Mouse (Mus musculus): ENCODE measurements around the gene Canx. TPM values are rescaled to one million over a fixed set of nuclear protein-coding genes. Genes with fewer than 3 reads are reported as not detected.

The Canx gene
- polyA plus RNA-seq, 1 experiment from 2014 or later, result 181 TPM

GRCm38 (mm10) chr11:50256615-50257014 is 68.9 kb downstream of the Canx start:
- DNase-seq (ENCODE audit: low spot score), result no peak
- Histone ChIP-seq H3K4me2 (replicated peaks; ENCODE audit: low read depth) (no peak overlapping the region), H3K27me3 (ENCODE audit: control insufficient read depth, insufficient read depth, low read length) (no peaks in the 10 kb centered on the region), H3K9me3 (ENCODE audit: control insufficient read depth, low read length) (no peaks in the 10 kb centered on the region), H3K4me3 (ENCODE audit: low read depth, low read length) (no peak overlapping the region), H3K36me3 (ENCODE audit: control insufficient read depth, insufficient read depth, low read length) (peaks cover 20% of the 10 kb centered on the region), H3K27ac (replicated peaks) (no peak overlapping the region), H3K9ac (ENCODE audit: low read length) (no peak overlapping the region), H3K4me1 (replicated peaks; ENCODE audit: control insufficient read depth, insufficient read depth) (no peaks in the 10 kb centered on the region)
- 76% methylated on average over 7 of the region's 7 CpGs for WGBS
- no peak for TF ChIP-seq EP300 (optimal IDR thresholded peaks at IDR 0.05)
- no peak for ATAC-seq (ENCODE audit: low FRiP score, low TSS enrichment)

- Histone ChIP-seq H3K27me3 (ENCODE audit: control insufficient read depth, insufficient read depth, low read length) (no peaks in the 10 kb centered on the region), H3K27ac (replicated peaks) (no peak overlapping the region), H3K4me2 (replicated peaks; ENCODE audit: low read depth) (no peak overlapping the region), H3K36me3 (ENCODE audit: control insufficient read depth, insufficient read depth, low read length) (peaks cover 10% of the 10 kb centered on the region; the same call in 1 of the 2 replicates), H3K4me3 (ENCODE audit: low read depth, low read length) (no peak overlapping the region), H3K9ac (ENCODE audit: low read length) (no peak overlapping the region), H3K9me3 (ENCODE audit: control insufficient read depth, low read length) (no peaks in the 10 kb centered on the region), H3K4me1 (replicated peaks; ENCODE audit: control insufficient read depth, insufficient read depth) (no peaks in the 10 kb centered on the region)
- WGBS, result 71% methylated on average over 12 of the region's 12 CpGs
- no peak for DNase-seq (ENCODE audit: low spot score)
- TF ChIP-seq CTCF (IDR thresholded peaks at IDR 0.05; ENCODE audit: low read depth) (no peak), EP300 (optimal IDR thresholded peaks at IDR 0.05) (no peak)
- no peak for ATAC-seq (ENCODE audit: low FRiP score, low TSS enrichment)
Measured at GRCm38 (mm10) chr11:50254010-50254580, 71.4 kb downstream of the Canx start.

GRCm38 (mm10) chr11:50253393-50253792 is 72.1 kb downstream of the Canx start:
- Histone ChIP-seq H3K4me3 (ENCODE audit: low read depth, low read length) (no peak overlapping the region), H3K36me3 (ENCODE audit: control insufficient read depth, insufficient read depth, low read length) (peaks cover 8% of the 10 kb centered on the region; the same call in 1 of the 2 replicates), H3K27me3 (ENCODE audit: control insufficient read depth, insufficient read depth, low read length) (no peaks in the 10 kb centered on the region), H3K9me3 (ENCODE audit: control insufficient read depth, low read length) (no peaks in the 10 kb centered on the region), H3K9ac (ENCODE audit: low read length) (no peak overlapping the region), H3K4me1 (replicated peaks; ENCODE audit: control insufficient read depth, insufficient read depth) (no peaks in the 10 kb centered on the region), H3K4me2 (replicated peaks; ENCODE audit: low read depth) (no peak overlapping the region), H3K27ac (replicated peaks) (no peak overlapping the region)
- WGBS, result 50% methylated on average over 1 of the region's 1 CpGs
- ATAC-seq (ENCODE audit: low FRiP score, low TSS enrichment), result 0 out of 2 replicates have a peak, but pooled peaks have one; percentile 15
- DNase-seq (ENCODE audit: low spot score), result no peak
- TF ChIP-seq CTCF (IDR thresholded peaks at IDR 0.05; ENCODE audit: low read depth) (no peak), EP300 (optimal IDR thresholded peaks at IDR 0.05) (no peak)

GRCm38 (mm10) chr11:50252684-50253265 is 72.7 kb downstream of the Canx start:
- H3K4me3 ChIP-seq (ENCODE audit: low read depth, low read length), result no peak overlapping the region
- no peak for TF ChIP-seq CTCF (IDR thresholded peaks at IDR 0.05; ENCODE audit: low read depth)
- TF ChIP-seq EP300 (optimal IDR thresholded peaks at IDR 0.05), result no peak
- DNase-seq (ENCODE audit: low spot score) (no peak), ATAC-seq (ENCODE audit: low FRiP score, low TSS enrichment) (no peak)
- H3K27me3 ChIP-seq (ENCODE audit: control insufficient read depth, insufficient read depth, low read length), result no peaks in the 10 kb centered on the region
- H3K4me1 ChIP-seq (replicated peaks; ENCODE audit: control insufficient read depth, insufficient read depth), result no peaks in the 10 kb centered on the region
- H3K9me3 ChIP-seq (ENCODE audit: control insufficient read depth, low read length), result no peaks in the 10 kb centered on the region
- H3K4me2 ChIP-seq (replicated peaks; ENCODE audit: low read depth), result no peak overlapping the region
- no peak overlapping the region for H3K27ac ChIP-seq (replicated peaks)
- 54% methylated on average over 11 of the region's 11 CpGs for WGBS
- H3K9ac ChIP-seq (ENCODE audit: low read length), result no peak overlapping the region
- peaks cover 1% of the 10 kb centered on the region; the same call in 1 of the 2 replicates for H3K36me3 ChIP-seq (ENCODE audit: control insufficient read depth, insufficient read depth, low read length)

GRCm38 (mm10) chr11:50252166-50252565 is 73.3 kb downstream of the Canx start:
- ATAC-seq (ENCODE audit: low FRiP score, low TSS enrichment) (no peak), DNase-seq (ENCODE audit: low spot score) (no peak)
- Histone ChIP-seq H3K27ac (replicated peaks) (no peak overlapping the region), H3K9me3 (ENCODE audit: control insufficient read depth, low read length) (no peaks in the 10 kb centered on the region), H3K36me3 (ENCODE audit: control insufficient read depth, insufficient read depth, low read length) (no peaks in the 10 kb centered on the region; the same call in 1 of the 2 replicates), H3K4me3 (ENCODE audit: low read depth, low read length) (no peak overlapping the region), H3K4me1 (replicated peaks; ENCODE audit: control insufficient read depth, insufficient read depth) (no peaks in the 10 kb centered on the region), H3K27me3 (ENCODE audit: control insufficient read depth, insufficient read depth, low read length) (no peaks in the 10 kb centered on the region), H3K4me2 (replicated peaks; ENCODE audit: low read depth) (no peak overlapping the region), H3K9ac (ENCODE audit: low read length) (no peak overlapping the region)
- TF ChIP-seq EP300 (optimal IDR thresholded peaks at IDR 0.05) (no peak), CTCF (IDR thresholded peaks at IDR 0.05; ENCODE audit: low read depth) (no peak)
- WGBS, result 44% methylated on average over 3 of the region's 3 CpGs

- Histone ChIP-seq H3K27ac (replicated peaks) (no peak overlapping the region), H3K27me3 (ENCODE audit: control insufficient read depth, insufficient read depth, low read length) (no peaks in the 10 kb centered on the region), H3K4me2 (replicated peaks; ENCODE audit: low read depth) (no peak overlapping the region), H3K4me3 (ENCODE audit: low read depth, low read length) (no peak overlapping the region), H3K4me1 (replicated peaks; ENCODE audit: control insufficient read depth, insufficient read depth) (no peaks in the 10 kb centered on the region), H3K36me3 (ENCODE audit: control insufficient read depth, insufficient read depth, low read length) (no peaks in the 10 kb centered on the region), H3K9ac (ENCODE audit: low read length) (no peak overlapping the region), H3K9me3 (ENCODE audit: control insufficient read depth, low read length) (no peaks in the 10 kb centered on the region)
- TF ChIP-seq CTCF (IDR thresholded peaks at IDR 0.05; ENCODE audit: low read depth) (no peak), EP300 (optimal IDR thresholded peaks at IDR 0.05) (no peak)
- ATAC-seq (ENCODE audit: low FRiP score, low TSS enrichment), result no peak
- 72% methylated on average over 7 of the region's 7 CpGs for WGBS
- no peak for DNase-seq (ENCODE audit: low spot score)
Measured at GRCm38 (mm10) chr11:50248473-50249171, 76.9 kb downstream of the Canx start.

Data from stomach, postnatal 0 days (tissue).